Mouse (Mus musculus) gastrocnemius, postnatal 10 days (tissue): ENCODE results near the gene Ctss. TPM values are rescaled to one million over a fixed set of nuclear protein-coding genes. Genes with fewer than 3 reads are reported as not detected.
A peak's percentile ranks its signal among the peaks of the same experiment; 100 is the strongest.

Experiments
- DNase-seq: peaks from one replicate; pipeline ENCODE4 v3.0.0; 2021; ENCODE audit warnings: mixed read lengths
- long read RNA-seq, 2 experiments: library from polyadenylated mRNA; stranded (forward); transcript quantifications; one replicate each; pipeline ENCODE4 v2.0.0; 2021
- total RNA-seq, 2 experiments: library from RNA; stranded (reverse); gene quantifications; 2 replicates each; pipeline ENCODE4 v1.2.3; 2021

The Ctss gene
- total RNA-seq = 1 to 10 TPM; 5.1 to 6.8 TPM
- long read RNA-seq, experiment 1, transcript Ctss-202 (8 exons, 1,355 nt) = major isoform, 5 of 5 reads
- long read RNA-seq, experiment 1, partial matches to known transcripts = 0 of 5 reads
- long read RNA-seq, experiment 1, other reads (novel, unspliced or antisense) = 0 of 5 reads
- long read RNA-seq, experiment 2, transcript Ctss-202 (8 exons, 1,355 nt) = major isoform, 8 of 8 reads
- long read RNA-seq, experiment 2, partial matches to known transcripts = 0 of 8 reads
- long read RNA-seq, experiment 2, other reads (novel, unspliced or antisense) = 0 of 8 reads

GRCm38 (mm10) chr3:95526622-95527211 is at the start of gene Ctss:
Gene Ctss (plus strand): TSS chr3:95526786.
- no peak for DNase-seq

GRCm38 (mm10) chr3:95478966-95479365 is 47.6 kb upstream of the Ctss start:
- no peak for DNase-seq

- DNase-seq = no peak
Observed at GRCm38 (mm10) chr3:95486421-95486820, 40.2 kb upstream of the Ctss start.

GRCm38 (mm10) chr3:95488679-95489078 is 37.9 kb upstream of the Ctss start:
- DNase-seq = no peak

GRCm38 (mm10) chr3:95490238-95490637 is 36.3 kb upstream of the Ctss start:
- DNase-seq = no peak

- DNase-seq = peak; percentile 69
Observed at GRCm38 (mm10) chr3:95494342-95494741, 32.2 kb upstream of the Ctss start.

GRCm38 (mm10) chr3:95498229-95498628 is 28.4 kb upstream of the Ctss start:
- no peak for DNase-seq

GRCm38 (mm10) chr3:95499024-95499423 is 27.6 kb upstream of the Ctss start, which contains the start of gene Ctsk:
Gene Ctsk (plus strand): TSS chr3:95499256.
- DNase-seq = no peak

- no peak for DNase-seq
Observed at GRCm38 (mm10) chr3:95499496-95500140, 27.0 kb upstream of the Ctss start.

- DNase-seq = no peak
Observed at GRCm38 (mm10) chr3:95502312-95502711, 24.3 kb upstream of the Ctss start.

- no peak for DNase-seq
Observed at GRCm38 (mm10) chr3:95509348-95509747, 17.2 kb upstream of the Ctss start.

GRCm38 (mm10) chr3:95511611-95512180 is 14.9 kb upstream of the Ctss start:
- DNase-seq = no peak

GRCm38 (mm10) chr3:95516614-95517041 is 10.0 kb upstream of the Ctss start:
- no peak for DNase-seq

- DNase-seq = peak; percentile 62
Observed at GRCm38 (mm10) chr3:95517493-95517898, 9.1 kb upstream of the Ctss start.

GRCm38 (mm10) chr3:95518891-95519290 is 7.7 kb upstream of the Ctss start:
- DNase-seq = no peak

- no peak for DNase-seq
Observed at GRCm38 (mm10) chr3:95519315-95519714, 7.3 kb upstream of the Ctss start.

- no peak for DNase-seq
Observed at GRCm38 (mm10) chr3:95520100-95520499, 6.5 kb upstream of the Ctss start.

GRCm38 (mm10) chr3:95521168-95521567 is 5.4 kb upstream of the Ctss start:
- no peak for DNase-seq

GRCm38 (mm10) chr3:95523662-95524061 is 2.9 kb upstream of the Ctss start:
- no peak for DNase-seq

GRCm38 (mm10) chr3:95524673-95525072 is 1.9 kb upstream of the Ctss start:
- DNase-seq = no peak

- no peak for DNase-seq
Observed at GRCm38 (mm10) chr3:95526111-95526510, 475 bp upstream of the Ctss start.

GRCm38 (mm10) chr3:95529814-95530213 is 3.2 kb downstream of the Ctss start:
- DNase-seq = no peak

GRCm38 (mm10) chr3:95531025-95531424 is 4.4 kb downstream of the Ctss start:
- no peak for DNase-seq
